Mouse (Mus musculus) heart, embryonic 14.5 days (tissue): ENCODE results near the gene Necap2. TPM values are rescaled to one million over a fixed set of nuclear protein-coding genes. Genes with fewer than 3 reads are reported as not detected.

Experiments used
- ATAC-seq: fragments of 200-750 bp; cut with Nextera tagmentation; 2 replicates; pipeline ENCODE4 v1.8.0; 2017; ENCODE audit warnings: low read depth, moderate TSS enrichment; ENCODE audit not compliant: insufficient number of reproducible peaks, insufficient read depth, low FRiP score
- H3K27ac ChIP-seq, 2 experiments: fragments of 200-500 bp in 1 of 2; fragments of 300-500 bp in 1 of 2; sonication (generic) in 1 of 2; replicated peaks in 1 of 2; 2 replicates each; pipeline ENCODE4 v1.5.1; 2012 to 2014; ENCODE audit warnings: low read depth in 2 of 2, low read length in 2 of 2, control low read depth in 1 of 2, mild to moderate bottlenecking in 1 of 2, mixed read lengths in 1 of 2; ENCODE audit not compliant: control insufficient read depth in 1 of 2, insufficient read depth in 1 of 2
- H3K27me3 ChIP-seq: fragments of 300-500 bp; sonication (generic); 2 replicates; pipeline ENCODE4 v1.6.1; 2014; ENCODE audit warnings: mild to moderate bottlenecking, low read length, control low read depth; ENCODE audit not compliant: control insufficient read depth, insufficient read depth
- H3K36me3 ChIP-seq: fragments of 300-500 bp; sonication (generic); 2 replicates; pipeline ENCODE4 v1.6.1; 2014; ENCODE audit warnings: mild to moderate bottlenecking, control low read depth, low read length, mixed read lengths; ENCODE audit not compliant: control insufficient read depth, insufficient read depth
- H3K4me1 ChIP-seq, 2 experiments: fragments of 200-500 bp in 1 of 2; fragments of 300-500 bp in 1 of 2; sonication (generic) in 1 of 2; 2 replicates each; pipeline ENCODE4 v1.6.1; 2012 to 2014; ENCODE audit warnings: low read length in 2 of 2, control low read depth in 1 of 2, mixed read lengths in 1 of 2; ENCODE audit not compliant: control insufficient read depth in 2 of 2, insufficient read depth in 2 of 2
- H3K4me2 ChIP-seq: fragments of 300-500 bp; sonication (generic); 2 replicates; pipeline ENCODE4 v1.6.1; 2014; ENCODE audit warnings: mild to moderate bottlenecking, low read length
- H3K4me3 ChIP-seq, 2 experiments: fragments of 200-500 bp in 1 of 2; fragments of 300-500 bp in 1 of 2; sonication (generic) in 1 of 2; 2 replicates each; pipeline ENCODE4 v1.5.1; 2012 to 2014; ENCODE audit warnings: low read length in 2 of 2, mild to moderate bottlenecking in 2 of 2, control low read depth in 1 of 2, low read depth in 1 of 2, moderate library complexity in 1 of 2; ENCODE audit not compliant: control insufficient read depth in 1 of 2, insufficient read depth in 1 of 2
- H3K9ac ChIP-seq: fragments of 300-500 bp; sonication (generic); 2 replicates; pipeline ENCODE4 v1.6.1; 2014; ENCODE audit warnings: mild to moderate bottlenecking, low read length
- H3K9me3 ChIP-seq: fragments of 300-500 bp; sonication (generic); 2 replicates; pipeline ENCODE4 v1.6.1; 2016; ENCODE audit warnings: low read length, control low read depth; ENCODE audit not compliant: control insufficient read depth
- WGBS: fragments of 180-500 bp; shearing (Covaris S2); extraction: QIAGEN DNeasy Blood & Tissue Kit; methylation state at CpG from one replicate; pipeline ENCODE4 v1.1.7; 2014; 5-methylcytosine and 5-hydroxymethylcytosine counted together
- polyA plus RNA-seq: library from polyadenylated mRNA; unstranded; fragments of >200 nt; fragmentation: Nextera tagmentation; extraction: Ambion mirVana; gene quantifications from 2 replicates; pipeline ENCODE4 v1.2.1, GENCODE M21; 2014

The Necap2 gene
- polyA plus RNA-seq, 1 experiment from 2014 or later = 34.2 TPM

DNA sequence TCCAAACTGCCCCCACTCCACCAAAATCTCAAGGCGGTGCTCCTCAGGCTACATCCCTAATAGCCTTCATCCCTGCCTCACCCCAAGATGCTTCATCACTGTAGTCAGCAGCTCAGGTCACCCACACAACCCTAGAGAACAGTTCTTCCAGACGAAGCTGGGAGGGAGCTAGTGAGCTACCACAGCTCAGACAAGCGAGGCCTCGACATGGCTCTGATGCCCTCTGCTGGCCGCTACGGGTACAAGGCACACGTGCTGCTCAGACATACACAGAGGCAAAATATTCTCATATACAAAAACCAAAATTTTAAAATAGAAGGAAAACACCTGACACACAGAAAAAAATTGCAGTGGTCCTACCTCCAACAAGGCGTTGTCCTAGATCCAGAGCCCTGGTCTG is 13.0 kb downstream of the Necap2 start:
- H3K4me1 ChIP-seq = peaks cover 22 to 31% of the 10 kb centered on the region in 2 experiments
- 12% methylated on average over 8 of the region's 8 CpGs for WGBS
- no peaks in the 10 kb centered on the region for H3K9me3 ChIP-seq
- no peak for ATAC-seq
- H3K4me2 ChIP-seq = no peak overlapping the region
- peaks cover 49% of the 10 kb centered on the region for H3K36me3 ChIP-seq
- H3K27ac ChIP-seq = no peak overlapping the region
- H3K9ac ChIP-seq = no peak overlapping the region
- H3K4me3 ChIP-seq = no peak overlapping the region
- no peaks in the 10 kb centered on the region for H3K27me3 ChIP-seq

DNA sequence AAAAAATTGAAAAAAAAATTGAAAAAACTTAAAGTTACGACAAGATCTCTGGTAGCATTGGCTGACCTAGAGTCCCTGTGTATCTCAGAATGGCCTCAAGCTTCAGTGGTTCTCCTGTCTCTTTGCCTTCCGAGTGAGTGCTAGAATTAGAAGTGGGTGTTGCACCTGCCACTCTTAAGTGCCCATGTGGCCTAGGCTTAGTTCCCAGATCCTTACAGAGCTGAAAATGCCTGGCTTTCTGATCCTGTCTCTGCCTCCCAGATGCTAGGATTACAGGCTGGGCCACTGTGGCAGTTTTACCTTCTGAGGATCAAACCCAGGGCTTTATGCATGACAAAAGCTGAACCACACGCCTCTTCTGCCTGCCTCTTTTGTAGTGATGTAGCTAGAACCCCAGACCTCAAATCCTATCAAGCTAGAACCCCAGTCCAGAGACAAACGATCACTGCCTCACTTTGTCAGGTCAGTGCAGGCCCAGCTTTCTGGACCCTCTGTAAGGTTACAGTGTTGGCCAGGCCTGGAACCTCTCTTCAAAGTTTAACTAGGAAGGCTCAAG is 14.0 kb downstream of the Necap2 start:
- H3K4me1 ChIP-seq = peaks cover 28 to 34% of the 10 kb centered on the region in 2 experiments
- no peak for ATAC-seq
- 67% methylated on average over 4 of the region's 4 CpGs for WGBS
- no peaks in the 10 kb centered on the region for H3K27me3 ChIP-seq
- no peak overlapping the region for H3K4me3 ChIP-seq
- H3K9me3 ChIP-seq = no peaks in the 10 kb centered on the region
- H3K9ac ChIP-seq = no peak overlapping the region
- peaks cover 39% of the 10 kb centered on the region for H3K36me3 ChIP-seq
- no peak overlapping the region for H3K4me2 ChIP-seq
- H3K27ac ChIP-seq = peak overlapping the region in 1 of 2 experiments; percentile 12; a peak in 1 of 4 replicates

DNA sequence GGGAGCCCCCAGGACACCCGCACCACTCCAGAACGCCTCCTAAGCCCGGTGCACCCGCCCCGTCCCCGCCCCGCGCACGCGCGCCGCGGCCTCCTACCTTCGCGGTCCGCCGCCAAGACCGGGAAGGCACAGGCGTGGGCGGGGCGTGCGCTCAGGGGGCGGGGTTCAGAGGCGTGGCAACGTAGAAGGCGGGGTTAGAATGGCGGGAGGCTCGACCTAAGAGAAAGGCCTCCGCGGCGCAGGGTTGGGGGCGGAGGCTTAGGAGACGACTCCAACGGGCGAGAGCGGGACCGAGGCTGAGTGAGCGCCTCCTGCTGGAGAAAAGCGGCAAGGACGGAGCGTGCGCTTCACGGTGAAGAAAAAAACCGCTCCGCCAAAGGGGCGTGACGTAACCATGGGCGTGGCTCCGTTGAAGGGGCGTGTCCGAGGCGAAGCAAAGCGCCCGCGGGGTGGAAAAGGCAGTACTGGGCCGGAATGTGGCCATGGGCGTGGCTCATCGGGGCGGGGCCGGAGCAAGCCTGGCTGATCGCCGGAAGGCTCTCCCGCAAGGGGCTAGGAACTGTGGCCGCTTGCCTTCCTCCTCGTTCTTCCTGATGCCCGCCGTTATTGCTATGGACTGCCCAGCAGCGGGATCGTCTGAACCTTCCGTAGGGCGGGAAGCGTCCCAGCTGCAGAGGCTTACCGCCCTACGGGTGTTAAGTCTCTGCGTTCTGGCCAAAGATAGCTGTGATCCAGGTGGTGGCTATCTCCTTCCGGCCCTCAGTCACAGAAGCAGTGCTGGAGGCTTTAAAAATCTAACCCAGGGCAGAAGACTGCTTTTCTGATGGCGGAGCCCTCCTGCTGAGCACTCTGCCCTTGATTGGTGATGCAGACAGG is 17.5 kb downstream of the Necap2 start, which contains the start of gene Crocc:
Gene Crocc, minus strand, starts transcription at position 125 of the 876 bp plus-strand sequence.
- under 1% methylated on average over 72 of the region's 77 CpGs for WGBS
- no peaks in the 10 kb centered on the region for H3K27me3 ChIP-seq
- ATAC-seq = peak; percentile 98

DNA sequence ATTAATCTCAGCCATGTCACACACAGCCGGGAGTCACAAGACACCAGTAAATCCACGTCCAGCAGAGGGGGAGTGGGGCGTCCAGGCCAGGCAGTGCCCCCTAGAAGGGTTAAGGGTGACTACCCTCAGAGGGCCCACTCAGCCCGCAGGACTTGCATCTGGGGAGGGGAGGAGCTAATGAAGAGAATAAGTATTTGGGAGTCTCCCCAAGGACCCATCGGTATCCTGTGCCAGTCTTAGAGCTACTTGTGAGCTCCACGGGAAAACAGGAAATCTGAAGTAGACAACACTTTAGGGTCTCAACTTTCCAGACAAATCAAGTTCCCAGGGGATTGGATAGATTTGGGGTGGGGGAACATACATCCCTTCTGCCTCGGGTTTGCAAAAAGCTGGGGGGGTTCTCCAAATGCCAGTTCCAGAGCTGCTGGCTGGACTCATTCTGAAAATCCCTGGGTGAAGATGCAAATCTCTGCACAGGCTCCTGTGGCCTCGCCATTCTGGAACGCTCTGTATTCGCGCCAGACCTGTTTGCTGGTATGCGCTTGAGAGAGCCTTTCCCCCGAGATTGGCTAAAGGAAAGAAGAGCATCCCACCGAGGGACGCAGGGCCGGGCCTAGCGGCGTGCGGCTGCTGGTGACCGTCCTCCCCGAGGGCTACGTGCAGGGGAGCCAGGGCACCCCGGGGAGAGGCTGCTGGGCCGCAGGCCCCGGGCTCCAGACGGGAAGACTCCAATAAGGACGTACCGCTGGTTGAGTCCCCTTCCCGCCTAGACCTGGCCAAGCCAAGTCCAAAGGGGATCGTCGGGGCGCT is 18.3 kb downstream of the Necap2 start:
- Histone ChIP-seq H3K27ac (peak overlapping the region; percentile 79 to 93), H3K4me1 (peaks cover 5 to 8% of the 10 kb centered on the region in 2 experiments), H3K4me3 (peak overlapping the region; percentile 52 to 80), H3K9me3 (no peaks in the 10 kb centered on the region), H3K4me2 (peak overlapping the region; percentile 76), H3K36me3 (peaks cover 15% of the 10 kb centered on the region), H3K9ac (peak overlapping the region; percentile 76), H3K27me3 (no peaks in the 10 kb centered on the region)
- ATAC-seq = no peak
- WGBS = 3% methylated on average over 32 of the region's 32 CpGs

More for the DNA sequence above, 17.5 kb downstream of the Necap2 start, which contains the start of gene Crocc:
- peaks cover 19% of the 10 kb centered on the region for H3K36me3 ChIP-seq
- no peaks in the 10 kb centered on the region for H3K9me3 ChIP-seq
- peak within 1 kb of the TSS; percentile 79 to 96 for H3K27ac ChIP-seq
- peak within 1 kb of the TSS; percentile 76 for H3K4me2 ChIP-seq
- peaks cover 5 to 11% of the 10 kb centered on the region in 2 experiments for H3K4me1 ChIP-seq
- H3K4me3 ChIP-seq = peak within 1 kb of the TSS; percentile 52 to 80
- H3K9ac ChIP-seq = peak within 1 kb of the TSS; percentile 76

DNA sequence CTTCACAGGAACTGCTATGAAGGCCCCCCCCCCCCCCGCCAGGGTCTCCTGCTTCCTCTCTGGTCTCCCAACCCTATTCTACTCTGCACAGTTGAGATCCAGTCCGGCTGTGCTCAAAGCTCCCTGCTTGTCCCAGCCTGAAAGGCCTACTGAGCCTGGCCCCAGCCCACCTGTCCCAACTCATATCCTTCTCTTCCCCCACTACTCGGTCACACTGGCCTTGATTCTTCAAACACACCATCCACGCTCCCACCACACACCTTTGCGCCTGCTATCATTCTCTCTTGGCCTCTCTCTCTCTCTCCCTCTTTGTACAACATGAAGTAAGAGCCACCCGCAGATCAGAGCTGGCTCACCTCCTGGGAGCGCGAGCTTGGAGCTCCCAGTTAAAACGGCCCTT is 19.3 kb downstream of the Necap2 start:
- WGBS = 75% methylated on average over 9 of the region's 9 CpGs
- no peak overlapping the region for H3K9ac ChIP-seq
- H3K4me2 ChIP-seq = no peak overlapping the region

DNA sequence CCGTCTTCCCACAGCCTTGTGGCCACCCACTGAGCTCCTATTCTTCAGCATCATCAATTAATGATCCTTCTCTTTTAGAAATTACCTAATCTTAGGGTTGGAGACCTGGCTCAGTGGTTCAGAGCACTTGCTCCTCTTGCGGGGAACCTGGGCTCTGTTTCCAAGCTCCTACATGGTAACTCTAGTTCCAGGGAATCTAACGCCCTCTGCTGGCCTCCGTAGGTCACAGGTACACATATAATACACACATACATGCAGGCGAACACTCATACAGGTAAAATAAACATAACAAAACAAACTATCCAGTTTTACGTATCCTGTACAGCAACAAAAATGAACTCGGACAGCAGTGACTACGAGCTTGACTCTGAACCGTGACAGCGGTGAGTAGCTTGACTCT is 21.2 kb downstream of the Necap2 start:
- H3K9ac ChIP-seq = no peak overlapping the region
- H3K27me3 ChIP-seq = no peaks in the 10 kb centered on the region
- peaks cover 20% of the 10 kb centered on the region for H3K36me3 ChIP-seq
- H3K4me1 ChIP-seq = peaks cover 22 to 27% of the 10 kb centered on the region in 2 experiments
- no peaks in the 10 kb centered on the region for H3K9me3 ChIP-seq
- ATAC-seq = no peak
- H3K4me3 ChIP-seq = no peak overlapping the region
- H3K27ac ChIP-seq = no peak overlapping the region
- H3K4me2 ChIP-seq = no peak overlapping the region
- 91% methylated on average over 10 of the region's 10 CpGs for WGBS

More for the DNA sequence above, 19.3 kb downstream of the Necap2 start:
- no peaks in the 10 kb centered on the region for H3K27me3 ChIP-seq
- H3K4me3 ChIP-seq = no peak overlapping the region
- H3K27ac ChIP-seq = no peak overlapping the region
- H3K9me3 ChIP-seq = no peaks in the 10 kb centered on the region
- peaks cover 15% of the 10 kb centered on the region for H3K36me3 ChIP-seq
- ATAC-seq = no peak
- peaks cover 10 to 12% of the 10 kb centered on the region in 2 experiments for H3K4me1 ChIP-seq

DNA sequence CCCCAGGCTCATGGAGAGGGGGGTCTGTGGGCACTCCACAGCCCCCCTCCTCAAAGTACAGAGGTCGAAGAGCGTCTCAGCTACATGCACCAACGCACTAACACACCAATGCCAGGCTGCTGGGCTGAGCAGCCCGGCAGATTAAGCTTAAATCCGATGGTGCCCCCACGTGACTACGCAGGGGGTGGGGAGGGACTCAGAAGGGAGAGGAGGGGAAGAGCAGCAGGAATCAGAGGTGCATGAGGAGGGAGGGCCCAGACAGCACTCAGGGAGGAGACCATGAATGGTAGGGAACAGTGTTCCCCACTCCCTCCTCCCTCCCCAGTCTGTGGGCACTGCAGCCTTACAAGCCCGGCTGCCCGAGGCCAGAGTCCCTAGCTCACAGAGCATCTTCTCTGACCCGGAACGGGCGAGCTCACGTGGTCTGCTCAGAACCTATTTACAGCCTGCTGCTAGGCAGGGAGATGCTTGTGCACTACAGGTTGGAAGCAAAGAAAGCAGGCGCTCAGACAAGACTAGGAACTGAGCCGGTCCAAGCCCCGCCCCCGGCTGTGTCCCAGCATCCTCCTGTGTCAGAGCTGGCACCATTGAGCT is 24.5 kb downstream of the Necap2 start:
- Histone ChIP-seq H3K4me2 (peak overlapping the region; percentile 49), H3K4me1 (peaks cover 17 to 19% of the 10 kb centered on the region in 2 experiments), H3K27ac (peak overlapping the region; percentile 26 to 62; a peak in 3 of 4 replicates), H3K9me3 (no peaks in the 10 kb centered on the region), H3K9ac (peak overlapping the region; percentile 61), H3K27me3 (no peaks in the 10 kb centered on the region), H3K36me3 (peaks cover 28% of the 10 kb centered on the region), H3K4me3 (no peak overlapping the region)
- WGBS = 31% methylated on average over 16 of the region's 17 CpGs
- ATAC-seq = 0 out of 2 replicates have a peak, but pooled peaks have one; percentile 11
